Mouse (Mus musculus): ENCODE measurements around the gene Rab3gap2. TPM values are rescaled to one million over a fixed set of nuclear protein-coding genes. Genes with fewer than 3 reads are reported as not detected.

Rab3gap2 gene
- 10 to 100 TPM; 60.0 to 65.3 TPM for total RNA-seq (2021)

DNA sequence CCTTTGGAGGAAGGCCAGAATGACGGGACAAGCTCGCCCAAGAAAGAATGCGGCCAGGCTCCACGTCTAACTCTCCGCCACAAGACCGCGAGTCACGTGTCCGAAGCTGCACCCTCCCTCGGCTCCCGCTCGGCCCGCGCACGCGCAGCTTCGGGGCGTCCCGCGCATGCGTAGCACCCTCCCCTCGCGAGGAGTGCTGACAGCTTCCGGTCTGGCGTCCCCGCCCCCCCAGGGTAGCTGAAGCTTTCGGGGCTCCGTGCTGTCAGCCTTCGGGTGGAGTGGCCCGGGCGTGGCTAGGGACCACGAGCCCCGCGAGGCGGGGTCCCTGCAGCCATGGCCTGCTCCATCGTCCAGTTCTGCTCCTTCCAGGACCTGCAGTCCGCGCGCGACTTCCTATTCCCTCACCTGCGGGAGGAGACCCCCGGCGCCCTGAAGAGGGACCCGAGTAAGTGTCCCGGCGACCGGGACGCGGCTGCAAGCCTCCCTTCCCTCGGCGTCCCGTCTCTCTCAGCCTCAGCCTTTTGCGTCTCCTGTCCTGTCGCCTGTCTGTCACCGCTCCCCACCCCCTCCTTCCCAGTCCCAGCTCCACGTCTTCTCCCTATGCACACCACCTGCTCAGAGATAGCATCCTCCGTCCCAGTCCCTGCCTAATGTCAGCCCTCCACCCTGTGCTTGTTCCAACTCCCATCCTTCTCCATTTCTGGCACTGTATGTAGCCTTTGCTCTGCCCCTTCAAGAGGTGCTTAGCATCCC, at the start of gene Rab3gap2:
Gene Rab3gap2, plus strand, starts transcription at position 209 of the 753 bp plus-strand sequence.
- DNase-seq (ENCODE audit: extremely low spot score in 1 of 2, low spot score in 1 of 2): peak; percentile 99 to 100

GRCm38 (mm10) chr1:185173641-185174040, 30.3 kb upstream of the Rab3gap2 start:
- DNase-seq (ENCODE audit: extremely low spot score in 1 of 2, low spot score in 1 of 2): no peak

DNA sequence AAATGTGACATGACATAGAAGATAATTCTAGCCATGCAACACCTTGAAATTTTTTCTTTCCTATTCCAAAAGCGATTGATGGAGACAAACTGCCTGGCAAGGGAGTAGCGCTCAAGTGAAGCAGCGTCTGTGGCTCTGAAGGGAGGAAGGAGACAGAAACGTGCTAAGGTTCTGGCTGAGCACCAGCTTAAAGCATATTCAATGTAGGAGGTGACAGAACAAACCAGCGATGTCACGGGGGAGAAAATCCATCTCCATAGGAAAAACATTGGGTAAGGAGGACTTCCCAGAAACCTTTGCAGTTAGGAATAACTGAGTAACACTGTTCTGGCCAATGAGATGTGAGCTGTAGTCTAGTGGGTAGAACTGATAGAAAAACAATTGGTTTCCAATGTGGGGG, 26.1 kb upstream of the Rab3gap2 start:
- no peak for DNase-seq (ENCODE audit: extremely low spot score in 1 of 2, low spot score in 1 of 2)

DNA sequence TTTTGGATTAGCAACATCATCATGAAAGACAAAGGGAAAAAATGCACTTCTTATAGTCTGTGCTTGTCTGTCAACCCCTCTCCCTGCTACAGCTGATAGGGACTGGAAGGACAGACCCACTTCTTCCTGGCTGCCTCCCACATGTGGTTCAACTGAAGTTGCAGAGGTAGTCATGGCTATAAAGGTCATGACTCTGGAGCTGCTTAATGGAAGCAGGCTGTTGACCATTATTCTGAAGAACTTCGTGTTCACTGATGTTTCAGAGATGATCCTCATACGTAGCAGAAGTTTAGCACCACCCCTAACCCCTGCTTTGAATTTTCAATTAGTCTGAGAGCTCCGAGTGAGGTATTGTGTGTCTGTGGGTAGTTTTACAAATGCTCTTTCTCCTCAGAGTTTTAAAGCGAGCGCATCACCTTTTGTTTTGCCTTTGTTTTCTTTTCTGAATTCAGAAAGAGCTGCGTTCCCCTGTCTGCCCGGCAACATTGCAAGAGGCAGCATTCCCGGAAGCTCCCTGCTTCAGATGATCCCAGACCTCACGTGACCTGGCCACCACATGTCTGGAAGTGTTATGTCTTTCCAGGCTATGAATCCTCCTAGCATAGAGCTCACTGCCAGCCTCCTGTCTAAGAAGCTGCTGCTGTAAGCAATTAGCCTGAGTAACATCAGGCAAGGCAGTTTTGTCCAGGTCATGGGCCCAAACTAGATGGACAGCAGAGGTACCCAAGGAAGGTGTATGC, 20.2 kb upstream of the Rab3gap2 start:
- DNase-seq (ENCODE audit: extremely low spot score in 1 of 2, low spot score in 1 of 2): no peak

GRCm38 (mm10) chr1:185185556-185185955, 18.4 kb upstream of the Rab3gap2 start:
- no peak for DNase-seq (ENCODE audit: extremely low spot score in 1 of 2, low spot score in 1 of 2)

DNA sequence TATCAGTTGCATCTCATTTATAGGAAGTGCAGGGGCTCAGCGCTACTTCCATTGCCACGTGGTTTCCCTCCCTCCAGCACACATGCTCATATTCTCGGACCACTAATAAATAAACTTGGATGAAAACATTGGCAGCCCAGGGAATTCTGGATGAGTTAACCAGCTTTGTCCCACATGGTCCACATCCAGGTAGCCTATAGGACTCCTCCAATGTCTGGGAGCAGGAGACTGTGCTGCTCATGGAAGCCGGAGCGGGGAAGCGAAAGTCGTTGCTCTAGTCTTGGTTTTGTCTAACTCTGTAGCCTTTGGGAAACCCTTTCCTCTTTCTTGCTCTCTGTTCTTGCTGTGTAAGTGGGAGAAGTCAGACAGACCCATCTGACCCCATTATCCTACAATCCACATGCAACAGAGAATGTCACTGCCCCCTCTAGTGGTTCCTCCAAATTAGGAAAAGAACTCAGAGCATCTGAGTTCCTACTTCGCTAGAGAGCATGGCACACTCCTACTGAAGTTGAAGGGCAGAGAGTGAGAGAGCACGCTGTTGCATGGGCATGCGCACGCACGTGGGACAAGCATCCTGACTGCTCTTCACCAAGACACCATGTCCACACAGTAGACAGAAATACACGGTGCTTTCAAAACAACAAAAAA, 16.7 kb upstream of the Rab3gap2 start:
- no peak for DNase-seq (ENCODE audit: extremely low spot score in 1 of 2, low spot score in 1 of 2)

GRCm38 (mm10) chr1:185189901-185190300, 14.0 kb upstream of the Rab3gap2 start:
- DNase-seq (ENCODE audit: extremely low spot score in 1 of 2, low spot score in 1 of 2): no peak

DNA sequence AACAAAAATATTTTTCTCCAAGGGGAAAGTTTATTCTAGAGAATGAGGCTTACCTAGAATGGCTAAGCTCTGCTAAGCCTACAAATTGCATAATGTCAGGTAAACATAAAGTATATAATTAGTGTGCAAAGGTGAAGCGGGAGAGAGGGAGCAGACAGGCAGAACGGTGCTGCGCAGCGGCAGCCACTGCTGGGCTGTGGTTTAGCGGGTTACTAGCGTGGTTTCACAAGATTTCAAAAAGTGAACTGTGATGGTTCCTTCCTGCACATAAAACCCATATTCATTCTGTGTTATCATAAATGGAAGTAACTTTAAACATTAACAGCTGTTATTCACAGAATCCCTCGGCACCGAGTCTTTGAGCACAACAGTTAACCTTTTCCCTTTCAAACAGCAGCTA, 11.8 kb upstream of the Rab3gap2 start:
- DNase-seq (ENCODE audit: extremely low spot score in 1 of 2, low spot score in 1 of 2): no peak

- peak in 1 of 2 experiments; percentile 41 for DNase-seq (ENCODE audit: extremely low spot score in 1 of 2, low spot score in 1 of 2)
Measured at GRCm38 (mm10) chr1:185193509-185193908, 10.4 kb upstream of the Rab3gap2 start.

- DNase-seq (ENCODE audit: extremely low spot score in 1 of 2, low spot score in 1 of 2): no peak
Measured at GRCm38 (mm10) chr1:185196323-185196722, 7.6 kb upstream of the Rab3gap2 start.

- no peak for DNase-seq (ENCODE audit: extremely low spot score in 1 of 2, low spot score in 1 of 2)
Measured at GRCm38 (mm10) chr1:185200571-185201395, 3.1 kb upstream of the Rab3gap2 start.

DNA sequence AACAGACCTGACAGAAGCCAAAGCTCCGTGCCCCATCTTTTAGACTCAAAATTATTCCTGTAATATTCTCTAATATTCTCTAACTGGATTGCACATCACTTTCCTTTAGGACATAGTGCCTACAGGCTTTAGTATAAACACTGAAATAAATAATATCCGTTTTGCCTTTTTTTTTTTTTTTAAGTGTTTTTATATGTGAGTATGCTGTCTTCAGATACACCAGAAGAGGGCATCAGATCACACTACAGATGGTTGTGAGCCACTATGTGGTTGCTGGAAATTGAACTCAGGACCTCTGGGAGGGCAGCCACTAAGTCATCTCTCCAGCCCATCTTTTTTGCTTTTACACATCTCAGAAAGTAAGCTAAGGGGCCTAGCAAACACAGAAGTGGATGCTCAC, 1.9 kb upstream of the Rab3gap2 start:
- DNase-seq (ENCODE audit: extremely low spot score in 1 of 2, low spot score in 1 of 2): no peak

DNA sequence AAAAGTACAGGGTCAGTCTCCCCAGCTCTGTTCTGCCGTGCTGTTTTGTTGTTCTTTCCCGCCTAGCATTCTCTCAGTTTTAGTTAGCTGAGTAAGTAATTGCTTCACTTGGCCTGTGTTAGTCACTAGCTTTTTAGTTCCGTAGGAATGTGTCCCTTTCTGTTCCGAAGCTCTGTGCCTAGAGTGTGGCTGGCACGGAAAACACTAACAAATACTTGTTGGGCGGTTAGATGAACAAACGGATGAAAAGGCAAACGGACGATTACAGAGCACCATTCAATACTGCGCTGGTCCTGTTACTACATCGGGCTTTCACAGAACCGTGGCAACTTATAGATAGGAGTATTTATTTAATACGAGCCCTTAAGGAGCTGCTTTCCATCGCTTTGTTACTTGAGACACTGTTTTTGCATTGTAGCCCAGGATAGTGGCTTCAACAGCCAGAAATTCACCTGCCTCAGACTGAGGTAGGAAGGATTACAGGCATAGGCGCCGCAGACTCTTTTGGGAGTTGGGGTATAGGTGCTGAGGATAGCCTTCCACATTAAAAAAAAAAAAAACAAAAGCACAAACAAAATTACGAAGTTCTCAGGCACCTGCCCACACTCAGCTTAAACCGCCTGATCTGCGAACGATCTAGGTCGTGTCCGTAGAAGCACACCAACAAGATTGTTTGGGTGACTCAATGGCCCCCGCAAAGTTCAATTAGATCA, 565 bp upstream of the Rab3gap2 start:
- no peak for DNase-seq (ENCODE audit: extremely low spot score in 1 of 2, low spot score in 1 of 2)

GRCm38 (mm10) chr1:185205090-185205489, 1.2 kb downstream of the Rab3gap2 start:
- DNase-seq (ENCODE audit: extremely low spot score in 1 of 2, low spot score in 1 of 2): no peak

GRCm38 (mm10) chr1:185207851-185208595, 4.1 kb downstream of the Rab3gap2 start:
- DNase-seq (ENCODE audit: extremely low spot score in 1 of 2, low spot score in 1 of 2): no peak

GRCm38 (mm10) chr1:185208766-185209165, 4.8 kb downstream of the Rab3gap2 start:
- no peak for DNase-seq (ENCODE audit: extremely low spot score in 1 of 2, low spot score in 1 of 2)

- no peak for DNase-seq (ENCODE audit: extremely low spot score in 1 of 2, low spot score in 1 of 2)
Measured at GRCm38 (mm10) chr1:185209641-185210176, 5.8 kb downstream of the Rab3gap2 start.

DNA sequence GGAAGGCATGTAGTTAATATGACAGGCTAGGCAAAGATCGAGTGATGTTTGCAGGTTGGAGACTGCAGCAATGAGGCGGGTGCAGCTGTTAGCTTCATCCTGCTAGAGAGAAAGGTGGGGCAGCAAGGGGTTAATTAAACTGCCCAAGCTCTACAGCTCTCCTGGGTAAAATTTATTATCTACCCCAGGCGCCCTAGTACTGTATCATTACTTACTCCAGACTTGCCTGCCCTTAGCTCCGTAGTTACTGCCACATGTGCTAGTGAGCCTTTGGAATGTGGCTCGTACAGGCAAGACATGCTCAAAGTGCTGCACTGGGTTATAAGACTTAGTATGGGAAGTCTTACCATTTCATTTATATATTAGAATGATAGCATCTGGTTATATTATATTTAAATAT, 12.4 kb downstream of the Rab3gap2 start:
- DNase-seq (ENCODE audit: extremely low spot score in 1 of 2, low spot score in 1 of 2): no peak

- no peak for DNase-seq (ENCODE audit: extremely low spot score in 1 of 2, low spot score in 1 of 2)
Measured at GRCm38 (mm10) chr1:185216762-185217161, 12.8 kb downstream of the Rab3gap2 start.
